Mouse (Mus musculus): ENCODE results near the gene Ccdc126. TPM values are rescaled to one million over a fixed set of nuclear protein-coding genes. Genes with fewer than 3 reads are reported as not detected.
"Not testable (repeated sequence)": the region's sequence is repeated elsewhere in the genome, so short reads cannot be mapped to it uniquely, and the experiment has no call there.

Ccdc126 gene
- polyA plus RNA-seq, 1 experiment from 2014 or later, result 9.9 TPM

GRCm38 (mm10) chr6:49298286-49298685 lies 20.8 kb upstream of the Ccdc126 start:
- Histone ChIP-seq H3K9ac (ENCODE audit: low read length) (no peak overlapping the region), H3K27me3 (ENCODE audit: control insufficient read depth, insufficient read depth, low read length) (no peaks in the 10 kb centered on the region), H3K9me3 (replicated peaks; ENCODE audit: control insufficient read depth, low read length) (no peaks in the 10 kb centered on the region), H3K27ac (ENCODE audit: low read length) (no peak overlapping the region), H3K4me3 (ENCODE audit: low read length) (no peak overlapping the region), H3K4me1 (ENCODE audit: control insufficient read depth, insufficient read depth, low read length) (no peaks in the 10 kb centered on the region), H3K4me2 (ENCODE audit: low read depth, low read length) (no peak overlapping the region), H3K36me3 (ENCODE audit: control insufficient read depth, insufficient read depth) (no peaks in the 10 kb centered on the region)
- ATAC-seq (replicated peaks; ENCODE audit: extremely low read depth, insufficient read depth, low FRiP score), result no peak

GRCm38 (mm10) chr6:49314821-49315220 lies 4.3 kb upstream of the Ccdc126 start:
- H3K27ac ChIP-seq (ENCODE audit: low read length); ATAC-seq (replicated peaks; ENCODE audit: extremely low read depth, insufficient read depth, low FRiP score); H3K4me3 ChIP-seq (ENCODE audit: low read length); H3K4me1 ChIP-seq (ENCODE audit: control insufficient read depth, insufficient read depth, low read length); H3K27me3 ChIP-seq (ENCODE audit: control insufficient read depth, insufficient read depth, low read length); H3K4me2 ChIP-seq (ENCODE audit: low read depth, low read length); H3K9ac ChIP-seq (ENCODE audit: low read length); H3K36me3 ChIP-seq (ENCODE audit: control insufficient read depth, insufficient read depth); H3K9me3 ChIP-seq (replicated peaks; ENCODE audit: control insufficient read depth, low read length): not testable (repeated sequence)
- WGBS, result 45% methylated on average over 3 of the region's 3 CpGs

GRCm38 (mm10) chr6:49319595-49320315 lies 681 bp downstream of the Ccdc126 start:
- Histone ChIP-seq H3K4me1 (ENCODE audit: control insufficient read depth, insufficient read depth, low read length) (peaks cover 13% of the 10 kb centered on the region), H3K27ac (ENCODE audit: low read length) (peak overlapping the region; percentile 81), H3K36me3 (ENCODE audit: control insufficient read depth, insufficient read depth) (no peaks in the 10 kb centered on the region), H3K9ac (ENCODE audit: low read length) (peak overlapping the region; percentile 86), H3K27me3 (ENCODE audit: control insufficient read depth, insufficient read depth, low read length) (no peaks in the 10 kb centered on the region), H3K9me3 (replicated peaks; ENCODE audit: control insufficient read depth, low read length) (no peaks in the 10 kb centered on the region), H3K4me2 (ENCODE audit: low read depth, low read length) (peak overlapping the region; percentile 83), H3K4me3 (ENCODE audit: low read length) (peak overlapping the region; percentile 72)
- ATAC-seq (replicated peaks; ENCODE audit: extremely low read depth, insufficient read depth, low FRiP score), result 0 out of 2 replicates have a peak, but pooled peaks have one; percentile 3
- WGBS, result 9% methylated on average over 13 of the region's 13 CpGs

- H3K4me3 ChIP-seq (ENCODE audit: low read length), result no peak overlapping the region
- H3K4me1 ChIP-seq (ENCODE audit: control insufficient read depth, insufficient read depth, low read length), result peaks cover 13% of the 10 kb centered on the region
- ATAC-seq (replicated peaks; ENCODE audit: extremely low read depth, insufficient read depth, low FRiP score), result no peak
- no peaks in the 10 kb centered on the region for H3K27me3 ChIP-seq (ENCODE audit: control insufficient read depth, insufficient read depth, low read length)
- no peak overlapping the region for H3K9ac ChIP-seq (ENCODE audit: low read length)
- whole genome bisulfite sequencing, result 69% methylated on average over 3 of the region's 3 CpGs
- H3K4me2 ChIP-seq (ENCODE audit: low read depth, low read length), result no peak overlapping the region
- no peak overlapping the region for H3K27ac ChIP-seq (ENCODE audit: low read length)
- H3K36me3 ChIP-seq (ENCODE audit: control insufficient read depth, insufficient read depth), result no peaks in the 10 kb centered on the region
- H3K9me3 ChIP-seq (replicated peaks; ENCODE audit: control insufficient read depth, low read length), result no peaks in the 10 kb centered on the region
These were observed 2.3 kb downstream of the Ccdc126 start for GRCm38 (mm10) chr6:49321341-49321740.

- no peak for ATAC-seq (replicated peaks; ENCODE audit: extremely low read depth, insufficient read depth, low FRiP score)
- Histone ChIP-seq H3K27me3 (ENCODE audit: control insufficient read depth, insufficient read depth, low read length) (no peaks in the 10 kb centered on the region), H3K9me3 (replicated peaks; ENCODE audit: control insufficient read depth, low read length) (no peaks in the 10 kb centered on the region), H3K4me1 (ENCODE audit: control insufficient read depth, insufficient read depth, low read length) (peaks cover 13% of the 10 kb centered on the region), H3K4me2 (ENCODE audit: low read depth, low read length) (no peak overlapping the region), H3K27ac (ENCODE audit: low read length) (no peak overlapping the region), H3K9ac (ENCODE audit: low read length) (no peak overlapping the region), H3K36me3 (ENCODE audit: control insufficient read depth, insufficient read depth) (no peaks in the 10 kb centered on the region), H3K4me3 (ENCODE audit: low read length) (no peak overlapping the region)
These were observed 3.0 kb downstream of the Ccdc126 start for GRCm38 (mm10) chr6:49322056-49322455.

- 50% methylated on average over 2 of the region's 2 CpGs for WGBS
- no peak for ATAC-seq (replicated peaks; ENCODE audit: extremely low read depth, insufficient read depth, low FRiP score)
These were observed 3.9 kb downstream of the Ccdc126 start for GRCm38 (mm10) chr6:49322986-49323385.

GRCm38 (mm10) chr6:49324528-49324927 lies 5.5 kb downstream of the Ccdc126 start:
- no peak for ATAC-seq (replicated peaks; ENCODE audit: extremely low read depth, insufficient read depth, low FRiP score)
- H3K4me3 ChIP-seq (ENCODE audit: low read length), result no peak overlapping the region
- H3K9me3 ChIP-seq (replicated peaks; ENCODE audit: control insufficient read depth, low read length), result no peaks in the 10 kb centered on the region
- H3K9ac ChIP-seq (ENCODE audit: low read length), result no peak overlapping the region
- peaks cover 13% of the 10 kb centered on the region for H3K4me1 ChIP-seq (ENCODE audit: control insufficient read depth, insufficient read depth, low read length)
- WGBS, result 75% methylated on average over 2 of the region's 2 CpGs
- no peaks in the 10 kb centered on the region for H3K27me3 ChIP-seq (ENCODE audit: control insufficient read depth, insufficient read depth, low read length)
- no peaks in the 10 kb centered on the region for H3K36me3 ChIP-seq (ENCODE audit: control insufficient read depth, insufficient read depth)
- H3K27ac ChIP-seq (ENCODE audit: low read length), result no peak overlapping the region
- no peak overlapping the region for H3K4me2 ChIP-seq (ENCODE audit: low read depth, low read length)

More at GRCm38 (mm10) chr6:49322986-49323385, 3.9 kb downstream of the Ccdc126 start:
- no peak overlapping the region for H3K27ac ChIP-seq (ENCODE audit: low read length)
- no peaks in the 10 kb centered on the region for H3K9me3 ChIP-seq (replicated peaks; ENCODE audit: control insufficient read depth, low read length)
- H3K4me1 ChIP-seq (ENCODE audit: control insufficient read depth, insufficient read depth, low read length), result peaks cover 13% of the 10 kb centered on the region
- H3K36me3 ChIP-seq (ENCODE audit: control insufficient read depth, insufficient read depth), result no peaks in the 10 kb centered on the region
- no peak overlapping the region for H3K9ac ChIP-seq (ENCODE audit: low read length)
- no peak overlapping the region for H3K4me2 ChIP-seq (ENCODE audit: low read depth, low read length)
- no peaks in the 10 kb centered on the region for H3K27me3 ChIP-seq (ENCODE audit: control insufficient read depth, insufficient read depth, low read length)
- no peak overlapping the region for H3K4me3 ChIP-seq (ENCODE audit: low read length)

GRCm38 (mm10) chr6:49325294-49325693 lies 6.2 kb downstream of the Ccdc126 start:
- H3K4me1 ChIP-seq (ENCODE audit: control insufficient read depth, insufficient read depth, low read length), result peaks cover 8% of the 10 kb centered on the region
- H3K9me3 ChIP-seq (replicated peaks; ENCODE audit: control insufficient read depth, low read length), result no peaks in the 10 kb centered on the region
- no peak overlapping the region for H3K27ac ChIP-seq (ENCODE audit: low read length)
- H3K4me3 ChIP-seq (ENCODE audit: low read length), result no peak overlapping the region
- no peak overlapping the region for H3K4me2 ChIP-seq (ENCODE audit: low read depth, low read length)
- no peaks in the 10 kb centered on the region for H3K27me3 ChIP-seq (ENCODE audit: control insufficient read depth, insufficient read depth, low read length)
- H3K36me3 ChIP-seq (ENCODE audit: control insufficient read depth, insufficient read depth), result no peaks in the 10 kb centered on the region
- ATAC-seq (replicated peaks; ENCODE audit: extremely low read depth, insufficient read depth, low FRiP score), result no peak
- 65% methylated on average over 1 of the region's 1 CpGs for WGBS
- H3K9ac ChIP-seq (ENCODE audit: low read length), result no peak overlapping the region

- no peak overlapping the region for H3K9ac ChIP-seq (ENCODE audit: low read length)
- no peak overlapping the region for H3K4me3 ChIP-seq (ENCODE audit: low read length)
- 79% methylated on average over 3 of the region's 3 CpGs for WGBS
- H3K4me1 ChIP-seq (ENCODE audit: control insufficient read depth, insufficient read depth, low read length), result peaks cover 10% of the 10 kb centered on the region
- H3K27me3 ChIP-seq (ENCODE audit: control insufficient read depth, insufficient read depth, low read length), result no peaks in the 10 kb centered on the region
- ATAC-seq (replicated peaks; ENCODE audit: extremely low read depth, insufficient read depth, low FRiP score), result no peak
- H3K27ac ChIP-seq (ENCODE audit: low read length), result no peak overlapping the region
- no peaks in the 10 kb centered on the region for H3K36me3 ChIP-seq (ENCODE audit: control insufficient read depth, insufficient read depth)
- no peak overlapping the region for H3K4me2 ChIP-seq (ENCODE audit: low read depth, low read length)
- H3K9me3 ChIP-seq (replicated peaks; ENCODE audit: control insufficient read depth, low read length), result no peaks in the 10 kb centered on the region
These were observed 7.8 kb downstream of the Ccdc126 start for GRCm38 (mm10) chr6:49326846-49327245.
